Mouse (Mus musculus) cerebellum, adult 2 months (tissue): Measurements from ENCODE around the gene Etl4. TPM values are rescaled to one million over a fixed set of nuclear protein-coding genes. Genes with fewer than 3 reads are reported as not detected.

ENCODE experiments used
- DNase-seq, 2 experiments: peaks; one replicate each; pipeline ENCODE4 v3.0.0; 2021
- H3K27ac ChIP-seq: fragments of 200-500 bp; 2 replicates; pipeline ENCODE4 v1.5.1; 2012; ENCODE audit warnings: low read length, control low read depth, inconsistent platforms; ENCODE audit not compliant: insufficient read depth
- H3K27me3 ChIP-seq: fragments of 200-500 bp; 2 replicates; pipeline ENCODE4 v1.6.1; 2012; ENCODE audit warnings: inconsistent platforms, mild to moderate bottlenecking, low read length, moderate library complexity; ENCODE audit not compliant: control insufficient read depth, insufficient read depth
- H3K4me1 ChIP-seq: fragments of 200-500 bp; 2 replicates; pipeline ENCODE4 v1.6.1; 2011; ENCODE audit warnings: low read length; ENCODE audit not compliant: control insufficient read depth, insufficient read depth
- H3K4me3 ChIP-seq: fragments of 200-500 bp; replicated peaks from 2 replicates; pipeline ENCODE3; 2011; ENCODE audit warnings: mild to moderate bottlenecking, low read depth, low read length, control low read depth; ENCODE audit not compliant: insufficient read depth
- CTCF ChIP-seq: fragments of 200-500 bp; IDR thresholded peaks from 2 replicates; pipeline ENCODE4 v1.5.1; 2011; ENCODE audit warnings: low read depth, mild to moderate bottlenecking, control low read depth, low read length, moderate library complexity, borderline replicate concordance; ENCODE audit not compliant: insufficient read depth
- POLR2A ChIP-seq: fragments of 200-500 bp; IDR thresholded peaks from 2 replicates; pipeline ENCODE4 v1.6.1; 2011; ENCODE audit warnings: low read length, control low read depth, borderline replicate concordance; ENCODE audit not compliant: insufficient read depth
- WGBS: fragments of 180-500 bp; shearing (Covaris S2); methylation state at CpG from one replicate; pipeline ENCODE4 v1.1.7; 2018; 5-methylcytosine and 5-hydroxymethylcytosine counted together
- polyA plus RNA-seq: library from polyadenylated mRNA; depleted of rRNA; stranded (reverse); fragments of >200 nt; gene quantifications from 2 replicates; pipeline ENCODE4 v1.2.3, GENCODE M21; 2012; rRNA removed

Etl4 gene
- 40.1 and 43.2 TPM in 2 replicates for polyA plus RNA-seq

- H3K4me3 ChIP-seq = peak within 1 kb of the TSS; percentile 48
- no peak within 1 kb of the TSS for H3K27ac ChIP-seq
- peak; percentile 13; the same call in 1 of the 2 replicates for TF ChIP-seq CTCF
- no peak for TF ChIP-seq POLR2A
- under 1% methylated on average over 35 of the region's 37 CpGs for WGBS
- peak; percentile 35 to 42 for DNase-seq
- peaks cover 3% of the 10 kb centered on the region; the same call in 1 of the 2 replicates for H3K4me1 ChIP-seq
- peaks cover 1% of the 10 kb centered on the region; the same call in 1 of the 2 replicates for H3K27me3 ChIP-seq
These were observed at the start of gene Etl4 for GRCm38 (mm10) chr2:19909171-19909899. TSS of gene Etl4 (plus strand) at chr2:19909780.

GRCm38 (mm10) chr2:19869167-19869566 is 40.4 kb upstream of the Etl4 start:
- no peak overlapping the region for H3K27ac ChIP-seq
- DNase-seq = no peak
- H3K4me3 ChIP-seq = no peak overlapping the region
- no peaks in the 10 kb centered on the region for H3K4me1 ChIP-seq
- TF ChIP-seq CTCF = no peak
- no peak for TF ChIP-seq POLR2A
- H3K27me3 ChIP-seq = no peaks in the 10 kb centered on the region; the same call in 1 of the 2 replicates

- no peak for TF ChIP-seq POLR2A
- no peak for TF ChIP-seq CTCF
- Histone ChIP-seq H3K27me3 (no peaks in the 10 kb centered on the region; the same call in 1 of the 2 replicates), H3K27ac (no peak overlapping the region), H3K4me3 (no peak overlapping the region), H3K4me1 (no peaks in the 10 kb centered on the region)
- DNase-seq = no peak
- WGBS = 44% methylated on average over 1 of the region's 1 CpGs
These were observed 37.7 kb upstream of the Etl4 start for GRCm38 (mm10) chr2:19871881-19872280.

GRCm38 (mm10) chr2:19890875-19891274 is 18.7 kb upstream of the Etl4 start:
- no peak overlapping the region for H3K4me3 ChIP-seq
- WGBS = 38% methylated on average over 4 of the region's 4 CpGs

GRCm38 (mm10) chr2:19909900-19910780 is 560 bp downstream of the Etl4 start:
- H3K4me1 ChIP-seq = peaks cover 3% of the 10 kb centered on the region; the same call in 1 of the 2 replicates
- H3K27ac ChIP-seq = no peak overlapping the region
- WGBS = under 1% methylated on average over 29 of the region's 31 CpGs
- peak overlapping the region; percentile 48 for H3K4me3 ChIP-seq
- no peak for DNase-seq
- TF ChIP-seq POLR2A (no peak), CTCF (no peak)
- H3K27me3 ChIP-seq = peaks cover 1% of the 10 kb centered on the region; the same call in 1 of the 2 replicates

More at GRCm38 (mm10) chr2:19890875-19891274, 18.7 kb upstream of the Etl4 start:
- no peak for TF ChIP-seq POLR2A
- TF ChIP-seq CTCF = no peak
- no peak overlapping the region for H3K27ac ChIP-seq
- H3K4me1 ChIP-seq = no peaks in the 10 kb centered on the region
- no peaks in the 10 kb centered on the region for H3K27me3 ChIP-seq
- DNase-seq = no peak

- H3K27ac ChIP-seq = no peak overlapping the region
- H3K27me3 ChIP-seq = peaks cover 1% of the 10 kb centered on the region; the same call in 1 of the 2 replicates
- peak in 1 of 2 experiments; percentile 7 for DNase-seq
- H3K4me1 ChIP-seq = peaks cover 3% of the 10 kb centered on the region; the same call in 1 of the 2 replicates
- 8% methylated on average over 8 of the region's 8 CpGs for WGBS
- peak overlapping the region; percentile 34 for H3K4me3 ChIP-seq
- no peak for TF ChIP-seq POLR2A
- TF ChIP-seq CTCF = no peak
These were observed 1.2 kb downstream of the Etl4 start for GRCm38 (mm10) chr2:19910781-19911175.

- Histone ChIP-seq H3K27ac (no peak overlapping the region), H3K4me1 (no peaks in the 10 kb centered on the region), H3K4me3 (no peak overlapping the region), H3K27me3 (no peaks in the 10 kb centered on the region)
- peak; percentile 8 to 11 for DNase-seq
- TF ChIP-seq POLR2A (no peak), CTCF (peak; percentile 45)
- WGBS = 26% methylated on average over 6 of the region's 6 CpGs
These were observed 9.6 kb downstream of the Etl4 start for GRCm38 (mm10) chr2:19919190-19919589.
